Mouse (Mus musculus): ENCODE data around the gene Zbtb44. TPM values are rescaled to one million over a fixed set of nuclear protein-coding genes. Genes with fewer than 3 reads are reported as not detected.

Zbtb44 gene
- polyA plus RNA-seq, 1 experiment from 2014 or later: 4.9 TPM

DNA sequence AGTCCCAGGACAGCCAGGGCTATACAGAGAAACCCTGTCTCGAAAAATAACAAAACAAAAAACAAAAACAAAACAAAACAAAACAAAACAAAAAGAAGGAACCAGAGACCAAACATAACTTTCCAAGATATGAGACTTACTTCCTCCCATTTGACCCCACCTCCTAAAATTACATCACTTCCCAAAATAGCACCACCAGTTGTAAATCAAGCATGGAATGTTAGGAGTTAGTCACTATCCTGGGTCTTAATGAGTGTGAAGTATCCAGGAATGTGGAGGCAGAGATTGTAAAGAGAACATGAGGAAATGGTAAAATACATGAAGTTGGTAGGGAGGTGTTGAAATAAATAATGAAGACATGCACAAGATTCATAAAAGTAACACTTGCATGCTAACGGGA, 21.1 kb upstream of the Zbtb44 start:
- H3K27ac ChIP-seq (ENCODE audit: low read depth): no peak overlapping the region
- WGBS (ENCODE audit: insufficient replicate concordance): 61% methylated on average over 2 of the region's 2 CpGs
- ATAC-seq (no peak), DNase-seq (no peak)
- no peak overlapping the region for H3K4me3 ChIP-seq (ENCODE audit: low read depth, low read length)
- H3K9ac ChIP-seq (replicated peaks): no peak overlapping the region
- no peaks in the 10 kb centered on the region for H3K36me3 ChIP-seq (replicated peaks; ENCODE audit: insufficient read depth, low read length)
- no peak for TF ChIP-seq EP300 (IDR thresholded peaks at IDR 0.05; ENCODE audit: low read depth)
- TF ChIP-seq CTCF (IDR thresholded peaks at IDR 0.05; ENCODE audit: low read depth): no peak
- no peaks in the 10 kb centered on the region for H3K27me3 ChIP-seq (ENCODE audit: insufficient read depth, low read length)
- H3K4me1 ChIP-seq (ENCODE audit: insufficient read depth): no peaks in the 10 kb centered on the region
- H3K9me3 ChIP-seq (ENCODE audit: low read length): no peaks in the 10 kb centered on the region
- no peak overlapping the region for H3K4me2 ChIP-seq (ENCODE audit: low read depth, low read length)

DNA sequence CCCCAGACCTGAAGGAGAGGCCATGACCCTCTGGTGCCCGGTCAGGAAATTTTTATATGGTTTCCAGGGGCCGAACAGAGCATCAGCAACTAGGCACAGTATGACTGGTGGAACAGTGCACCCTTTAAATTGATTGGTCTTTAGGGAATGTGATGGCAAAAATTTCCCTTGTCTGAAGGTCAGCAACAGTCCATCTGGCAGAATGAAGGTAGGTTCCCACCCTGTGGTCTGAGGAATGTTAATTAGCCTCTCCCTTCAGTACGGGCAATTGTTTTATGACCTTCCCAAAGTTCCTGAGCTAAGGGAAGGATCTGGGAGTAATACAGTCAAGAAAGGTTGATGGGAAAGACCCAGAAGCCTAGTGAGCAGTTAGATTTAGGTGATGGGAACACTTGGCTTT, 20.4 kb upstream of the Zbtb44 start:
- Histone ChIP-seq H3K27ac (ENCODE audit: low read depth) (no peak overlapping the region), H3K36me3 (replicated peaks; ENCODE audit: insufficient read depth, low read length) (no peaks in the 10 kb centered on the region), H3K4me1 (ENCODE audit: insufficient read depth) (no peaks in the 10 kb centered on the region), H3K27me3 (ENCODE audit: insufficient read depth, low read length) (no peaks in the 10 kb centered on the region), H3K9me3 (ENCODE audit: low read length) (no peaks in the 10 kb centered on the region), H3K4me2 (ENCODE audit: low read depth, low read length) (no peak overlapping the region), H3K9ac (replicated peaks) (no peak overlapping the region), H3K4me3 (ENCODE audit: low read depth, low read length) (no peak overlapping the region)
- TF ChIP-seq EP300 (IDR thresholded peaks at IDR 0.05; ENCODE audit: low read depth) (no peak), CTCF (IDR thresholded peaks at IDR 0.05; ENCODE audit: low read depth) (no peak)
- no peak for DNase-seq
- WGBS (ENCODE audit: insufficient replicate concordance): 57% methylated on average over 3 of the region's 3 CpGs
- no peak for ATAC-seq

DNA sequence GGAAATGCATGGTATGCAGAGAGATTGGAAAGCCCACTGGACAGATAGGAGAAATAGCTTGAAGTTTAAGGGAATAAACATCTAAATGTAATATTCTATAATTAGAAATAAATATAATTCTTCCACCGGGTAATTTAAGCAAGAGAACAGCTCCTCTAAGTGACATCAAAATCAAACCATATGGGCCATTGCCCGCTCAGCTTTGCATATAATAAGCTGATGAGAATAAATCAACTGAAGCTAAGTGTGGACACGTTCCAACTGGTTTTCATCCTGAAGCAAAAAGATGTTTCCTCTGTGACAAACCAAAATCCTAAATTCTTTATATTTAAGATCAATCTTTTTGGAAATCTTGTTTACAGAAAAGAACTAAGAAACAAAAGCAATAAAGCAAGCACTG, 19.7 kb upstream of the Zbtb44 start:
- Histone ChIP-seq H3K9ac (replicated peaks) (no peak overlapping the region), H3K27me3 (ENCODE audit: insufficient read depth, low read length) (no peaks in the 10 kb centered on the region)

DNA sequence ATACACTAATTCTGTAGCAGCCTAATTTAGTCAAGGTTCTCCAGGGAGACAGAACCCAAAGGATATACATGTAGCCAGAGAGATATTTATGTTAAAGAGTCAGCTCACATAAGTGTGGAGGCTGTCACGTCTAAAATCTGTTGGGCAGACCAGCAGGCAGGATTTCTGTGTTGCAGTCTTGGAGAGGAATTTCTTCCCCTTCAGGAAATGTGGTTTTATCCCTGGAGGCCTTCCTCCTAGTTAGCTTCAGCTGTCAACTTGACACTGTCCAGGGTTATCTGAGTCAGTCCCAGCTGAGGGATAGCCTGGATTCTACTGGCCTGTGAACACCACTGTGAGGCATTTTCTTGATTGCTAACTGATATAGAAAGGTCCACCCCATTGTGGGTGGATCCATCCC, 18.9 kb upstream of the Zbtb44 start:
- Histone ChIP-seq H3K4me2 (ENCODE audit: low read depth, low read length) (no peak overlapping the region), H3K36me3 (replicated peaks; ENCODE audit: insufficient read depth, low read length) (no peaks in the 10 kb centered on the region), H3K9ac (replicated peaks) (no peak overlapping the region), H3K27ac (ENCODE audit: low read depth) (no peak overlapping the region), H3K4me1 (ENCODE audit: insufficient read depth) (no peaks in the 10 kb centered on the region), H3K4me3 (ENCODE audit: low read depth, low read length) (no peak overlapping the region), H3K27me3 (ENCODE audit: insufficient read depth, low read length) (no peaks in the 10 kb centered on the region), H3K9me3 (ENCODE audit: low read length) (no peaks in the 10 kb centered on the region)
- TF ChIP-seq CTCF (IDR thresholded peaks at IDR 0.05; ENCODE audit: low read depth) (no peak), EP300 (IDR thresholded peaks at IDR 0.05; ENCODE audit: low read depth) (no peak)
- WGBS (ENCODE audit: insufficient replicate concordance): 29% methylated on average over 1 of the region's 1 CpGs
- ATAC-seq (no peak), DNase-seq (no peak)

More for the DNA sequence above, 19.7 kb upstream of the Zbtb44 start:
- no peak for TF ChIP-seq CTCF (IDR thresholded peaks at IDR 0.05; ENCODE audit: low read depth)
- TF ChIP-seq EP300 (IDR thresholded peaks at IDR 0.05; ENCODE audit: low read depth): no peak
- no peak overlapping the region for H3K27ac ChIP-seq (ENCODE audit: low read depth)
- no peak overlapping the region for H3K4me2 ChIP-seq (ENCODE audit: low read depth, low read length)
- 73% methylated on average over 3 of the region's 3 CpGs for WGBS (ENCODE audit: insufficient replicate concordance)
- no peaks in the 10 kb centered on the region for H3K9me3 ChIP-seq (ENCODE audit: low read length)
- H3K4me1 ChIP-seq (ENCODE audit: insufficient read depth): no peaks in the 10 kb centered on the region
- DNase-seq: no peak
- H3K36me3 ChIP-seq (replicated peaks; ENCODE audit: insufficient read depth, low read length): no peaks in the 10 kb centered on the region
- no peak for ATAC-seq
- no peak overlapping the region for H3K4me3 ChIP-seq (ENCODE audit: low read depth, low read length)

DNA sequence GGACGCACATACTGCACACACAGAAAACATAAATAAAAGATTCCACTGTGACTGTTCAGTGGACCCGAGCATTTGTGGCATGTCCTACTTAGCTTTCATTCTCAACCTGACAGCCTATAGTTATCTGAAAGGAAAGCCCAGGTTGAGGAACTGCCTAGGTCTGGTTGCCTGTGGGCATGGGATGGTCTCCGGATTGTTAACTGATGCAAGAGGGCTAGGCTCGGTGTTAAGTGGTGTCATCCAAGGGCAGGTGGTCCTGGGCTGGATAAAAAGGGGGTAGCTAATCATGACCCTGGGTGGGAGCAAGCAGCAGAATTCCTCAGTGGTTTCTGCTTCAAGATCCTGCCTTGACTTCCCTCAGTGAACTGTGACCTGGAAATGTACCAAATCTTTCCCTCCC, 17.8 kb upstream of the Zbtb44 start:
- no peak for ATAC-seq
- WGBS (ENCODE audit: insufficient replicate concordance): 70% methylated on average over 4 of the region's 4 CpGs

DNA sequence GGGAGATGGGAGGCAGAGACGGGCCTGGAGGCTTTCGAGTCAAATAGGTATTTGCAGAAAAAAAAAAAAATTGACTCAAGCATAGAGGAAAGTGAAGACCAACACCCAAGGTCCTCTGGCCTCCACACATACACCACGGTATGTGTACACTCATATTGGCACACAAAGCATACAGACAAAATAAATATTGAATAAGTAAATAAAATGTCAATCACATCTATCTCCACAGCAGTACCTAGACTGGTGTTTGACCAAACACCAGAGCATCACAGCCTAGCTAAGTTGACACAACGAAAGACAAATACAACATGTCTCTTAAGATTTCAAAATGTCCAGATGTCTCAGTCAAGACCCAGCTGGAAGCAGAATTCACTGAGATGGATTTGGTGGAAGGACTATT, 17.0 kb upstream of the Zbtb44 start:
- Histone ChIP-seq H3K9me3 (ENCODE audit: low read length) (no peaks in the 10 kb centered on the region), H3K9ac (replicated peaks) (no peak overlapping the region), H3K36me3 (replicated peaks; ENCODE audit: insufficient read depth, low read length) (no peaks in the 10 kb centered on the region), H3K27ac (ENCODE audit: low read depth) (no peak overlapping the region), H3K27me3 (ENCODE audit: insufficient read depth, low read length) (no peaks in the 10 kb centered on the region), H3K4me1 (ENCODE audit: insufficient read depth) (no peaks in the 10 kb centered on the region), H3K4me3 (ENCODE audit: low read depth, low read length) (no peak overlapping the region), H3K4me2 (ENCODE audit: low read depth, low read length) (no peak overlapping the region)
- TF ChIP-seq CTCF (IDR thresholded peaks at IDR 0.05; ENCODE audit: low read depth): no peak
- TF ChIP-seq EP300 (IDR thresholded peaks at IDR 0.05; ENCODE audit: low read depth): no peak
- WGBS (ENCODE audit: insufficient replicate concordance): 62% methylated on average over 4 of the region's 4 CpGs
- DNase-seq (no peak), ATAC-seq (peak; percentile 78)

More for the DNA sequence above, 17.8 kb upstream of the Zbtb44 start:
- Histone ChIP-seq H3K4me1 (ENCODE audit: insufficient read depth) (no peaks in the 10 kb centered on the region), H3K27me3 (ENCODE audit: insufficient read depth, low read length) (no peaks in the 10 kb centered on the region), H3K9ac (replicated peaks) (no peak overlapping the region), H3K27ac (ENCODE audit: low read depth) (no peak overlapping the region), H3K36me3 (replicated peaks; ENCODE audit: insufficient read depth, low read length) (no peaks in the 10 kb centered on the region), H3K9me3 (ENCODE audit: low read length) (no peaks in the 10 kb centered on the region), H3K4me3 (ENCODE audit: low read depth, low read length) (no peak overlapping the region), H3K4me2 (ENCODE audit: low read depth, low read length) (no peak overlapping the region)
- TF ChIP-seq CTCF (IDR thresholded peaks at IDR 0.05; ENCODE audit: low read depth) (no peak), EP300 (IDR thresholded peaks at IDR 0.05; ENCODE audit: low read depth) (no peak)
- DNase-seq: no peak

DNA sequence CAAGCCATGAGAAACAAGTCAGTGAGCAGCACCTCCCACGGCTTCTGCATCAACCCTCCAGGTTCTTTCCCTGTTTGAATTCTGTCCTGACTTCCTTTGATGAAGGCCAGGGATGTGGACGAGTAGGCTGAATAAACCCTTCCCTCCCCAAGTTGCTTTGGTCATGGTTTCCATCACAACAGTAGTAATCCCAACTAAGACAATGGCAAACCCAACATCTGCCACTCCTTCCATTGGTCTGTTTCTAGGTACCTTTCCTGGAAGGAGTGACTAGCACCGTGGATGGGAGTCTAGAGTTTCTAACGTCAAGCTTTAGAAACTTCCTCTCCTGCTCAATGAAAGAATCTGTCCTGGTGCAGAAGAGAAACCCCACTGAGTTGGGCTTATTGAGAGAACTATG, 12.8 kb upstream of the Zbtb44 start:
- Histone ChIP-seq H3K4me2 (ENCODE audit: low read depth, low read length) (no peak overlapping the region), H3K4me1 (ENCODE audit: insufficient read depth) (no peaks in the 10 kb centered on the region), H3K4me3 (ENCODE audit: low read depth, low read length) (no peak overlapping the region), H3K9me3 (ENCODE audit: low read length) (no peaks in the 10 kb centered on the region), H3K27me3 (ENCODE audit: insufficient read depth, low read length) (no peaks in the 10 kb centered on the region), H3K9ac (replicated peaks) (no peak overlapping the region), H3K27ac (ENCODE audit: low read depth) (no peak overlapping the region), H3K36me3 (replicated peaks; ENCODE audit: insufficient read depth, low read length) (no peaks in the 10 kb centered on the region)
- 68% methylated on average over 4 of the region's 4 CpGs for WGBS (ENCODE audit: insufficient replicate concordance)
- DNase-seq (no peak), ATAC-seq (no peak)
- TF ChIP-seq EP300 (IDR thresholded peaks at IDR 0.05; ENCODE audit: low read depth): no peak
- TF ChIP-seq CTCF (IDR thresholded peaks at IDR 0.05; ENCODE audit: low read depth): no peak

All from liver, postnatal 0 days (tissue).